Mouse (Mus musculus) adrenal gland, postnatal 25 days (tissue): ENCODE measurements around the gene Slc25a24. TPM values are rescaled to one million over a fixed set of nuclear protein-coding genes. Genes with fewer than 3 reads are reported as not detected.
A peak's percentile ranks its signal among the peaks of the same experiment; 100 is the strongest.

ENCODE experiments used
- DNase-seq: peaks from one replicate; pipeline ENCODE4 v3.0.0; 2021; ENCODE audit warnings: mixed read lengths
- total RNA-seq: library from RNA; stranded (reverse); gene quantifications from 2 replicates; pipeline ENCODE4 v1.2.3, GENCODE M21; 2021

Slc25a24 gene
- total RNA-seq, 1 experiment from 2014 or later: 60.5 TPM

DNA sequence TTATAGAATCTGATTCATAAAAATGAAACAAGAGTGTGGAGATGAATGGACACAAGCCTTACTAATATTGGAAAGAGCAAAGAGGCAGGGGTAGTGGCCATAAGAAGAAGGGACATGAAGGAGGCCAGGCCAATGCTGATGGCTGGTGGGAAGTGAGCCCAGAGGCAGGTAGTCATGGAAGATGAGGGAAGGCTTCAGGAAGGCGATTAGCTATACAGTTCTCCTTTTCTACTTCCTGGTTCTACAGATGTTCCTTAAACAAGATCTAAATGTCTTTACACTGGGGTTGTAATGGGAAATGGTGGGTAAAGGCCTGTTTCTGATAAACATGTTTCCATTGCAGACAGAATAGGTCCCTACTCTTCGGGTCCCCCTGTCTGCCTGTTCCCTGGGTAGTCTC is 46.2 kb downstream of the Slc25a24 start:
- DNase-seq: no peak

DNA sequence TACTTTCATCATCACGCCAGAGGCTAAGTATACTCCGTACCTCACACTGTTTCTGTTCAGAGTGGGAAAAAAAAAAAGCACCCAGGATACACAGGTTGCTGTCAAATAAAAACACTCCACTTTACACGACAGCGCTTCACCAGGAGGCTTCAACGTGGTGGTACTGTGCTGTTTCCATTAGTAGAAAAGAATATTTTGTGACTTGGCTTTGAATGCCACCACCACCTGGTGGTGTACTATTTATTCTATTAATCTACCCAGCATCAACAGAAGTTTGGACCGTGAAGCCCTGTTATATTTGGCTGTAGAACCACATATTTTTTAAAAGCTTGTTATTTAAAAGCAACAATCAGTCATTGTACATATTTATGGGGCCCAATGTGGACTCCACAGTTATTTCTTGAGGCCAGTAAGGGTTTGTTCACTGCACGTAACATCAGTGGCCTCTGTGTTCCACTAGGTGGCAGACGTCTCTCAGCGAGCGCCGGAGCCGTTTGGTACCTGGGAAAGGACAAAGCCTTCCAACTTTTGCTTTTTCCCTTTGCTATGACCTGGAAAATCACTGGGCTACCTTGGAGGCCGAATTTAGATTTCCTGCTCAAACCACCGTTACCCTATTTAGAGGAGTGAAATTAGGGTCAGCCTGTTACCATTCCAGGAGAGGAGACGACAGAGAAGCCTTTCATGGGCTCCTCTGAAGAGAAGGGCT is 48.3 kb downstream of the Slc25a24 start:
- DNase-seq: peak; percentile 68

DNA sequence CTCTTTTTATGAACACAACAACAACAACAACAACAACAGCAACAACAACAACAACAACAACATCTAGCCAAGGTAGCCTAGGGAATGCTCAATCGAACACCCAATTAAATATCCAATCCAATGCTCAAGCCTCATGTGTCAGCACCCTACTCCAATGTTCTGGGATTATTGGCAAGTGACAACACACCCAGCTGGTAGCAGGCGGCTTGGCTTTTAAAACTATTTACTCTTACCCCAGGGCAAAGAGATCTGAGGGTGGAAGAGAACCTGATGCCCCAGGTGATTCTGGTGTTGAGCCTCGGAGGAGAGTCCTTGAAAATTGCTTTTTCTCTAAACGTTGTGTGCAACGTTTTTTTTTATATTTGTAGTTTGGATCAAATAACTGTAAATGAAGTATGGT is 51.4 kb downstream of the Slc25a24 start:
- no peak for DNase-seq

DNA sequence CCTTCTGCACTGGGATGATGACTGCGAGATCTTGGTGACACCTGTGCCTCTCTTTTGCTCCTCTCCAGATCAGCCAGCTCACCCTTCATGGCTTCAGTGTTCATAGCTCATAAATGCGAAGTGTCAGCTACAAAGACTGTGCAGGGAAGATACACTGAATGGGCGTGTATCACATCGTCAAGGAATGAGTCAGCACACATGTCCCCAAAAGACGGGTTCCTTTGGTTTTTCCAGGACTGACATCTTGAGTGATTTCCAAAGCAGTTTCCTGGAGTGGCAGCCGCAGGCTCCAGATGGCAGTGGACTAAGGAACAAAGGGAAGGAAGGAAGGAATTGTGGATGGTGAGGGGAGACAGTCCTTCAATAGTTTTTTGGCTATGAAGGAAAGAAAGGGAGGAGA is 55.8 kb downstream of the Slc25a24 start:
- DNase-seq: no peak

DNA sequence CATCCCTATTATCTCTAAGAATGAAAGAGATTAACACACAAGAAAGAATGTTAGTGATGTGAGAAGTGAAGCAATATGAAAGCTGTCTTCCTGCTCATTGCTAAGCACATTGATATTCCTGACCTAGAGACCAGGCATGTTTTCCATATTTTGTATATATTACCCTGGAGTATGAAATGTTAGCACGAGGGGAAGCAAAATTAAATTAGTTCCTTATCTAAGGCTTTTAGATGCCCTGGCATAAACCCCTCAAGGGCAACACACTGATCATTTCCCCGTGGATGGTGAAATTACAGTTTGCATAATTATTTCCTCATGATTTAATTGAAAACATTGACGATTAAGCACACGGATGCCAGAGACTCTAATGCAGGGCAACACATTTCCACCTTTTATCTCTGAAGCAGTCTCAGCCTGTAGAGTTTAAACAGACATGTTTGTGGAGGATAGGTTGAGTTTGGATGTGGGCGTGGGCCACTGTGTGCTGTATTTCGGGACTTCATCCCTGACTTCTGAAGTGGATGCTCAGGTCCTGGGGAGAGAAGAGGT is 56.7 kb downstream of the Slc25a24 start:
- no peak for DNase-seq

DNA sequence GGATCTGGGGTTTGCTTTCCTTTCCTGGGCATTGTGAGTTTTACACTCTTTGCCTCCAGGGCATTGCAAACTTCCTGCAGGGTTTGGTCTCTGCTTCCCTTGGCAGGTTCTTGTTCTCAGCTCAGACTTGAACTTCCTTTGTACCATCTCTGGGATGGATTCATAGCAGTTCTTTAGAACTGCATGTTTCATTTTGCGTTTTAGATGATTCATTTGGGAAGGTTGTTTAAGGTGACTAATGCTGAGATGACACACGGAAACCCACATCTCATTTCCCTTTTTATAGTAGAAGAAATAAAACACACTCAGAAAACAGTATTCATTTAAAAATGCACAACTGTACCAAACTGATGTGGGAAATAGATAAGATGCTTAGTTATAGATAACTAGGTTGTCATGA is 73.2 kb downstream of the Slc25a24 start:
- DNase-seq: no peak

DNA sequence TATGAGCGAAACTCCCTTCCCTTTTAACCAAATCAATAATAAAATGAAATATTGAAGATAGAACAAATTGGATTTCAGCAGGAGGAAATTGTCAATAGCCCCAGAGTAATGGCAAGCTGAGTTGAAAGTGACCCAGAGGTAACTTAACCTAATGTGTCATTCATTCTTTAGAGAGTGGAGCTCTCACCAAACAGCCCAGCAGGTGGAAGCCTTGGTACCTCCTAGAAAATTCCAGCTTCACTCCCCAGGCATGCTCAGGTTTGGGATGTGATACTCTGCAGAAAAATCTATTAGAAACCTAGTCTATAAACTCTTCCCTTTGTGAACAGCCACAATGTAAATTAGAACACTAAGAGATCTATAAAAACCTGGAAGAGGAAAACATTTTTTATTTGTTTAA is 76.3 kb downstream of the Slc25a24 start:
- DNase-seq: no peak

DNA sequence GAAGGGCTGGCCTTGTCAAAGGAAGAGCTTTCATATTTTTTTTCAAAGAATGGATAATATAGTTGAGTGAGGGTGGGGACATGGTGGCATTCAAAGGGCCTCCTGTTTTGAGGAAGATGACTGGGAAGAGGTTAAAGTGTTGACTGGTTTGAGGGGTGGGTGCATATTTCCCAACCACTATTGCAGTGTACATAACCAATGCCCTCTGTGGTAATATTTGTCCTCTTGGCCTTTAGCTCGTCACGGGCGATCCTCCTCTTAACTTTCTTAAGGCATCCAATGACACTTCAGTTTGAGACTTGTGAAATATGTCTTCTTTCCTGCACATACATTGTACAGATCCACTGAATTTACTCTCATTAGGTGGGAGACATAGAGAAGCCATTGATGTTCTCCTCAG is 89.4 kb downstream of the Slc25a24 start:
- DNase-seq: no peak

DNA sequence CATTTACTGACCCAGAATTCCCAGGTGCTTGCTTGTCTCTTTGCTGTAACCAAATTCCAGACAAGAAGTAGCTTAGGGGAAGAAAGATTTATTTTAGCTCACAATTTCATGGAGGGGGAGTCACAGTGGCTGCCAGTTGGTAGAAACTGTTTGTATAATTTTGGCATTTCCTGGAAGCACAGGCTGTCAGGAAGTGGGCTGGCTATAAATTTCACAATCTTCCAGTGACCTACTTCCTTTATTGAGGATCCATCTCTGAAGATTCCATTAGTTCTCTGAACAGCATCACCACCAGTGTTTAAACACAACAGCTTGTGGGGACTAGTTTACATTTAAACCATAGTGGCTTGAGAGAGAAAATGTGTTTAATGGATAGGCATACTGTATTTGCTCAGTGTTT is 93.4 kb downstream of the Slc25a24 start:
- no peak for DNase-seq

Other genes with a start within 250 kb of the Slc25a24 start
- 0.57 and 0.79 TPM in 2 replicates for gene Fndc7, start 233.1 kb upstream of the Slc25a24 start, total RNA-seq
- gene Prpf38b, start 211.4 kb upstream of the Slc25a24 start, total RNA-seq: 77.1 and 78.8 TPM in 2 replicates
- not detected in 2 replicates for gene Henmt1, start 183.3 kb upstream of the Slc25a24 start, total RNA-seq
- gene Gm9857, start 182.7 kb upstream of the Slc25a24 start, total RNA-seq: not detected in 2 replicates
- gene Fam102b, start 95.5 kb upstream of the Slc25a24 start, total RNA-seq: 8.6 and 9.4 TPM in 2 replicates
- gene Slc25a54, start 42.7 kb upstream of the Slc25a24 start, total RNA-seq: not detected in 2 replicates
- 2.8 and 4.4 TPM in 2 replicates for gene Vav3, start 217.5 kb downstream of the Slc25a24 start, total RNA-seq